Mouse (Mus musculus) embryonic facial prominence, embryonic 13.5 days (tissue): ENCODE data around the gene Rab34. TPM values are rescaled to one million over a fixed set of nuclear protein-coding genes. Genes with fewer than 3 reads are reported as not detected.

ENCODE experiments used
- ATAC-seq: fragments of 200-750 bp; cut with Nextera tagmentation; 2 replicates; pipeline ENCODE4 v1.8.0; 2017; ENCODE audit warnings: low read depth; ENCODE audit not compliant: insufficient number of reproducible peaks, insufficient read depth, low FRiP score, low TSS enrichment
- H3K27ac ChIP-seq: fragments of 300-500 bp; sonication (generic); 2 replicates; pipeline ENCODE4 v1.5.1; 2015; ENCODE audit warnings: moderate library complexity, mild to moderate bottlenecking, inconsistent platforms
- H3K27me3 ChIP-seq: fragments of 300-500 bp; sonication (generic); 2 replicates; pipeline ENCODE4 v1.6.1; 2015; ENCODE audit warnings: mild to moderate bottlenecking, inconsistent platforms
- H3K36me3 ChIP-seq: fragments of 300-500 bp; sonication (generic); 2 replicates; pipeline ENCODE4 v1.6.1; 2015; ENCODE audit warnings: mild to moderate bottlenecking, inconsistent platforms
- H3K4me1 ChIP-seq: fragments of 300-500 bp; sonication (generic); 2 replicates; pipeline ENCODE4 v1.6.1; 2015; ENCODE audit warnings: inconsistent platforms
- H3K4me2 ChIP-seq: fragments of 300-500 bp; sonication (generic); 2 replicates; pipeline ENCODE4 v1.6.1; 2015; ENCODE audit warnings: moderate library complexity, mild to moderate bottlenecking, inconsistent platforms
- H3K4me3 ChIP-seq: fragments of 300-500 bp; sonication (generic); 2 replicates; pipeline ENCODE4 v1.5.1; 2015; ENCODE audit warnings: mild to moderate bottlenecking, inconsistent platforms
- H3K9ac ChIP-seq: fragments of 300-500 bp; sonication (generic); 2 replicates; pipeline ENCODE4 v1.6.1; 2015; ENCODE audit warnings: mild to moderate bottlenecking, inconsistent platforms
- H3K9me3 ChIP-seq: fragments of 300-500 bp; sonication (generic); 2 replicates; pipeline ENCODE4 v1.6.1; 2016; ENCODE audit warnings: inconsistent platforms
- WGBS: fragments of 180-500 bp; shearing (Covaris S2); methylation state at CpG from one replicate; pipeline ENCODE4 v1.1.7; 2015; ENCODE audit warnings: mixed read lengths; 5-methylcytosine and 5-hydroxymethylcytosine counted together
- polyA plus RNA-seq: library from polyadenylated mRNA; unstranded; fragments of >200 nt; fragmentation: Nextera tagmentation; extraction: Ambion mirVana; gene quantifications from 2 replicates; pipeline ENCODE4 v1.2.1, GENCODE M21; 2015

Gene Rab34
- polyA plus RNA-seq, 1 experiment from 2014 or later, result 188 TPM

- no peak for ATAC-seq
Measured at GRCm38 (mm10) chr11:78159096-78159495, 29.1 kb upstream of the Rab34 start.

GRCm38 (mm10) chr11:78159557-78159956, 28.7 kb upstream of the Rab34 start:
- no peak overlapping the region for H3K9ac ChIP-seq
- H3K4me3 ChIP-seq, result no peak overlapping the region
- H3K36me3 ChIP-seq, result peaks cover 81% of the 10 kb centered on the region
- H3K4me1 ChIP-seq, result peaks cover 35% of the 10 kb centered on the region
- no peak overlapping the region for H3K4me2 ChIP-seq
- no peaks in the 10 kb centered on the region for H3K9me3 ChIP-seq
- H3K27ac ChIP-seq, result no peak overlapping the region; the same call in 1 of the 2 replicates
- no peaks in the 10 kb centered on the region for H3K27me3 ChIP-seq
- no peak for ATAC-seq
- 71% methylated on average over 7 of the region's 7 CpGs for WGBS

More at GRCm38 (mm10) chr11:78159096-78159495, 29.1 kb upstream of the Rab34 start:
- Histone ChIP-seq H3K27me3 (no peaks in the 10 kb centered on the region), H3K36me3 (peaks cover 86% of the 10 kb centered on the region), H3K4me2 (no peak overlapping the region), H3K4me1 (peaks cover 35% of the 10 kb centered on the region), H3K9me3 (no peaks in the 10 kb centered on the region), H3K9ac (no peak overlapping the region), H3K4me3 (no peak overlapping the region), H3K27ac (no peak overlapping the region; the same call in 1 of the 2 replicates)
- WGBS, result 27% methylated on average over 2 of the region's 2 CpGs

GRCm38 (mm10) chr11:78160171-78160570, 28.1 kb upstream of the Rab34 start:
- Histone ChIP-seq H3K9ac (no peak overlapping the region), H3K36me3 (peaks cover 75% of the 10 kb centered on the region), H3K4me1 (peaks cover 35% of the 10 kb centered on the region), H3K4me3 (no peak overlapping the region), H3K9me3 (no peaks in the 10 kb centered on the region), H3K27ac (no peak overlapping the region), H3K4me2 (no peak overlapping the region), H3K27me3 (no peaks in the 10 kb centered on the region)
- WGBS, result 86% methylated on average over 18 of the region's 18 CpGs
- ATAC-seq, result no peak

GRCm38 (mm10) chr11:78160675-78161074, 27.6 kb upstream of the Rab34 start:
- Histone ChIP-seq H3K36me3 (peaks cover 72% of the 10 kb centered on the region), H3K27ac (0 out of 2 replicates have a peak overlapping the region, but pooled peaks have one; percentile 60), H3K4me1 (peaks cover 36% of the 10 kb centered on the region), H3K27me3 (no peaks in the 10 kb centered on the region), H3K4me2 (no peak overlapping the region), H3K9me3 (no peaks in the 10 kb centered on the region), H3K9ac (no peak overlapping the region), H3K4me3 (no peak overlapping the region)
- no peak for ATAC-seq
- 86% methylated on average over 3 of the region's 3 CpGs for WGBS

GRCm38 (mm10) chr11:78161169-78161568, 27.1 kb upstream of the Rab34 start:
- Histone ChIP-seq H3K36me3 (peaks cover 70% of the 10 kb centered on the region), H3K27ac (peak overlapping the region; percentile 60; the same call in 1 of the 2 replicates), H3K4me2 (no peak overlapping the region), H3K4me3 (peak overlapping the region; percentile 1; the same call in 1 of the 2 replicates), H3K27me3 (no peaks in the 10 kb centered on the region), H3K9me3 (no peaks in the 10 kb centered on the region), H3K4me1 (peaks cover 41% of the 10 kb centered on the region), H3K9ac (no peak overlapping the region)
- WGBS, result 90% methylated on average over 14 of the region's 14 CpGs
- ATAC-seq, result no peak

GRCm38 (mm10) chr11:78161968-78162367, 26.3 kb upstream of the Rab34 start:
- 41% methylated on average over 4 of the region's 4 CpGs for WGBS
- Histone ChIP-seq H3K9ac (no peak overlapping the region; the same call in 1 of the 2 replicates), H3K4me1 (peaks cover 49% of the 10 kb centered on the region), H3K4me2 (peak overlapping the region; percentile 76), H3K27me3 (no peaks in the 10 kb centered on the region), H3K9me3 (no peaks in the 10 kb centered on the region), H3K4me3 (peak overlapping the region; percentile 91; the same call in 1 of the 2 replicates), H3K36me3 (peaks cover 64% of the 10 kb centered on the region), H3K27ac (peak overlapping the region; percentile 99)
- no peak for ATAC-seq

GRCm38 (mm10) chr11:78162504-78162903, 25.7 kb upstream of the Rab34 start:
- Histone ChIP-seq H3K4me2 (peak overlapping the region; percentile 76), H3K27me3 (no peaks in the 10 kb centered on the region), H3K9me3 (no peaks in the 10 kb centered on the region), H3K4me1 (peaks cover 49% of the 10 kb centered on the region), H3K36me3 (peaks cover 59% of the 10 kb centered on the region), H3K4me3 (peak overlapping the region; percentile 91), H3K27ac (peak overlapping the region; percentile 99), H3K9ac (peak overlapping the region; percentile 96)
- ATAC-seq, result no peak
- WGBS, result 51% methylated on average over 6 of the region's 6 CpGs

GRCm38 (mm10) chr11:78163045-78163444, 25.2 kb upstream of the Rab34 start:
- Histone ChIP-seq H3K36me3 (peaks cover 54% of the 10 kb centered on the region), H3K9ac (peak overlapping the region; percentile 96), H3K27me3 (no peaks in the 10 kb centered on the region), H3K4me3 (peak overlapping the region; percentile 91), H3K4me2 (peak overlapping the region; percentile 76), H3K9me3 (no peaks in the 10 kb centered on the region), H3K4me1 (peaks cover 49% of the 10 kb centered on the region), H3K27ac (peak overlapping the region; percentile 99)
- 33% methylated on average over 2 of the region's 2 CpGs for WGBS
- ATAC-seq, result no peak

- ATAC-seq, result peak; percentile 50
- H3K4me1 ChIP-seq, result peaks cover 47% of the 10 kb centered on the region
- peak overlapping the region; percentile 91 for H3K4me3 ChIP-seq
- H3K4me2 ChIP-seq, result peak overlapping the region; percentile 76
- H3K27ac ChIP-seq, result peak overlapping the region; percentile 99
- H3K36me3 ChIP-seq, result peaks cover 45% of the 10 kb centered on the region
- WGBS, result under 1% methylated on average over 22 of the region's 22 CpGs
- H3K9ac ChIP-seq, result peak overlapping the region; percentile 96
- H3K9me3 ChIP-seq, result no peaks in the 10 kb centered on the region
- H3K27me3 ChIP-seq, result no peaks in the 10 kb centered on the region
Measured at GRCm38 (mm10) chr11:78163681-78164603, 24.3 kb upstream of the Rab34 start.

- Histone ChIP-seq H3K4me1 (peaks cover 46% of the 10 kb centered on the region), H3K4me3 (peak overlapping the region; percentile 91), H3K27me3 (no peaks in the 10 kb centered on the region), H3K4me2 (peak overlapping the region; percentile 76), H3K9me3 (no peaks in the 10 kb centered on the region), H3K9ac (peak overlapping the region; percentile 96), H3K27ac (peak overlapping the region; percentile 99), H3K36me3 (peaks cover 40% of the 10 kb centered on the region)
- WGBS, result under 1% methylated on average over 14 of the region's 14 CpGs
- no peak for ATAC-seq
Measured at GRCm38 (mm10) chr11:78164604-78164923, 23.7 kb upstream of the Rab34 start.

GRCm38 (mm10) chr11:78164924-78165760, 23.1 kb upstream of the Rab34 start, which contains the start of gene Traf4:
Traf4 (minus strand) TSS chr11:78165589.
- peaks cover 34% of the 10 kb centered on the region for H3K36me3 ChIP-seq
- no peaks in the 10 kb centered on the region for H3K9me3 ChIP-seq
- H3K9ac ChIP-seq, result peak within 1 kb of the TSS; percentile 96
- H3K27ac ChIP-seq, result peak within 1 kb of the TSS; percentile 99
- no peaks in the 10 kb centered on the region for H3K27me3 ChIP-seq
- peak; percentile 69 for ATAC-seq
- WGBS, result under 1% methylated on average over 66 of the region's 78 CpGs
- peak within 1 kb of the TSS; percentile 91 for H3K4me3 ChIP-seq
- H3K4me2 ChIP-seq, result peak within 1 kb of the TSS; percentile 76
- peaks cover 46% of the 10 kb centered on the region for H3K4me1 ChIP-seq
